Mouse (Mus musculus) ES-Bruce4 (cell line): ENCODE measurements around the gene Ptprk. TPM values are rescaled to one million over a fixed set of nuclear protein-coding genes. Genes with fewer than 3 reads are reported as not detected.

ENCODE experiments used
- H3K27ac ChIP-seq: 2 replicates; pipeline ENCODE4 v1.5.1; 2012; ENCODE audit warnings: low read length, inconsistent platforms; ENCODE audit not compliant: insufficient read depth
- H3K27me3 ChIP-seq: 2 replicates; pipeline ENCODE4 v1.6.1; 2012; ENCODE audit warnings: mild to moderate bottlenecking, low read length, inconsistent platforms; ENCODE audit not compliant: control insufficient read depth, poor library complexity, insufficient read depth, severe bottlenecking
- H3K36me3 ChIP-seq: 2 replicates; pipeline ENCODE4 v1.6.1; 2012; ENCODE audit warnings: inconsistent platforms, mild to moderate bottlenecking, low read length, moderate library complexity; ENCODE audit not compliant: control insufficient read depth, poor library complexity, insufficient read depth, severe bottlenecking
- H3K4me1 ChIP-seq: one replicate; pipeline ENCODE4 v1.8.1; 2011; ENCODE audit warnings: low read length; ENCODE audit not compliant: control insufficient read depth, insufficient read depth
- H3K4me3 ChIP-seq: 2 replicates; pipeline ENCODE4 v1.5.1; 2011; ENCODE audit warnings: low read depth, mild to moderate bottlenecking, low read length
- H3K9ac ChIP-seq: 2 replicates; pipeline ENCODE4 v1.6.1; 2012; ENCODE audit warnings: low read depth, mild to moderate bottlenecking, inconsistent platforms; ENCODE audit not compliant: poor library complexity, severe bottlenecking
- H3K9me3 ChIP-seq: replicated peaks from 2 replicates; pipeline ENCODE4 v1.6.1; 2012; ENCODE audit warnings: mild to moderate bottlenecking, low read length, inconsistent platforms; ENCODE audit not compliant: control insufficient read depth, poor library complexity, insufficient read depth, severe bottlenecking
- CTCF ChIP-seq: IDR thresholded peaks from one replicate; pipeline ENCODE4 v1.8.1; 2011; ENCODE audit warnings: low read depth, low read length
- EP300 ChIP-seq: IDR thresholded peaks from 2 replicates; pipeline ENCODE4 v1.6.1; 2011; ENCODE audit warnings: low read depth, low read length; ENCODE audit not compliant: insufficient read depth
- POLR2A ChIP-seq: IDR thresholded peaks from one replicate; pipeline ENCODE4 v1.8.1; 2011; ENCODE audit warnings: low read length; ENCODE audit not compliant: insufficient read depth
- polyA plus RNA-seq: library from polyadenylated mRNA; stranded (reverse); fragments of >200 nt; gene quantifications from 2 replicates; pipeline ENCODE4 v1.2.4, GENCODE M21; 2011; ENCODE audit warnings: low read depth; ENCODE audit not compliant: missing spikeins, insufficient read depth, insufficient read length

Gene Ptprk
- polyA plus RNA-seq, 1 experiment = 48.9 TPM

DNA sequence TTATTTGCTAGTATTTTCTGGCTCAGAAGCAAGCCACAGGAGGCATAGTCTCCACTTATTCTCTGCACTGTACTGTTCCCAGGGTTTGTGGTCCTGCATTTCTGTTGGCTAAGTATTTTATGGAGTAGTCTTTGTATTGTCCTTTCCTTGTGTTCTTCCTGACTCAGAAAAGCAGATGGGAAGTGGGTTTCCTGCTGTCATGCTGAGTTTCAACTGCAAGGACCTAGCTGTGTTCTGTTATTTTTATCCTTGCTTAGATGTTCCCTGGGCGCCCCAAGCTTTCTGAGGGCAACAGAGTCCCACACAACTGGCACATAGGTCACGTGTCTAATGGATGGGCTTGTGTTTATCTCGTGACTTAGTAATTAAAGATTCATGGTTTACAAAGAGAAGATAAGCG is 104.3 kb downstream of the Ptprk start:
- no peak overlapping the region for H3K9ac ChIP-seq
- no peaks in the 10 kb centered on the region for H3K9me3 ChIP-seq
- TF ChIP-seq EP300 (no peak), POLR2A (no peak)
- H3K27me3 ChIP-seq = no peaks in the 10 kb centered on the region
- H3K4me1 ChIP-seq = peaks cover 3% of the 10 kb centered on the region
- H3K36me3 ChIP-seq = no peaks in the 10 kb centered on the region
- H3K4me3 ChIP-seq = no peak overlapping the region
- H3K27ac ChIP-seq = no peak overlapping the region

DNA sequence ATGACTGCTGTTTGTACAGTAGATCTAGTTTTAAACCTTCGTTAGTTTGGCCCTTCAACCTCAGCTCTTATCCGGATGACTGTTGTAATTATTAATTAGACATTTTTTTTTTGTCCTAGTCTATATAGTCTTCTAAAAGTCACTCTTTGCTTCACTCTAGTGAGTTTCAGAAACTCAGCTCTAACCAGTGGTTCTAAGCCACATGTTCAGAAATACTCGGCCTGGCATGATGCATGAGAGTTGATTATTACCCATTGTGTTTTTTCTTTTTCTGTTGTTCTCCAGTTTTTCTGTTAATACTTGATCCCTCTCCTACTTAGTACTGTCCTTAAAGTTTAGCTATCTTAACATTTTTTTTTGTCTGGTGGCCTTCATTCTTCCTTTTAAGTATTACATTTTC is 107.5 kb downstream of the Ptprk start:
- H3K27me3 ChIP-seq = no peaks in the 10 kb centered on the region
- peaks cover 3% of the 10 kb centered on the region for H3K4me1 ChIP-seq
- no peaks in the 10 kb centered on the region for H3K9me3 ChIP-seq
- no peak overlapping the region for H3K4me3 ChIP-seq
- no peak for TF ChIP-seq EP300
- TF ChIP-seq CTCF = no peak
- TF ChIP-seq POLR2A = no peak
- H3K9ac ChIP-seq = no peak overlapping the region
- H3K27ac ChIP-seq = no peak overlapping the region
- no peaks in the 10 kb centered on the region for H3K36me3 ChIP-seq

DNA sequence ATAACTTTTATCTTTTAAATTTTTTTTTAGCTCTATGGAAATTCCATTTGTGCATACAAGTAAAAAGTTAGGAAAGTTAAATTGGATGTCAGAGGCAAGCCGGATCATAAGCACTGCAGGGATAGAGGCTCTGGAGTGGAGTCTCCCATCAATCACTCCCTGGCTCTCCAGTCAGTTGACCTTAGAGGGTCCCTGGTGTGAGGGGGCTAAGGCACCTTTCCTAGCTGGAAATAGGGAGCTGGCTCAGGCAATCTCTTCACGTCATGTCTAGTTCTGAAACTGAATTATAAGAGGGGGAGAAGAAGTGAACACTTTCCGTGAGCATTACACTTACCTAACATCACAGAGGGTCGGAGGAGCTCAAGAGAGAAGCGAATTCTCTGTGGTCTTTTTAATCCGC is 110.1 kb downstream of the Ptprk start:
- H3K27me3 ChIP-seq = no peaks in the 10 kb centered on the region
- H3K27ac ChIP-seq = 0 out of 2 replicates have a peak overlapping the region, but pooled peaks have one; percentile 24
- H3K4me3 ChIP-seq = no peak overlapping the region
- H3K4me1 ChIP-seq = no peaks in the 10 kb centered on the region
- TF ChIP-seq CTCF (no peak), POLR2A (no peak)
- H3K9ac ChIP-seq = no peak overlapping the region
- H3K36me3 ChIP-seq = no peaks in the 10 kb centered on the region
- no peaks in the 10 kb centered on the region for H3K9me3 ChIP-seq

DNA sequence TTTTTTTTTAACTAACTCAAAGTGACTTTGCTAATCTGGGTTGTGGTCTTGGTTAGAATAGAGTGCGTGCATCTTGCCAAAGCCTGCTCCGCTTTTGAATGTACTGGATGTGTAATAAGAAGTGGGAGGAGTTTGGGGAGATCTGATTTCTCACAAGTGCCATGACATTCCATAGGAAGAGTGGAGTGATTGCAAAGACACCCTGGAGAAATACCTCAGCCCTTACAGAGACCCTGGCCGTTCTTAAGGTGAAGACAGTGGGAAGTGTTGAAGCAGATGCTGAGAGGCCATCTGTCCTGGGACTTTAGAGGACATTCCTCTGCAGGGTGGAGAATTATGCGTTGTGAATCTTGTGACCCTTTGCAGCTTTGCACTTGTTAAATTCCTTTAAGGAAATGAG is 110.7 kb downstream of the Ptprk start:
- H3K9me3 ChIP-seq = no peaks in the 10 kb centered on the region
- H3K36me3 ChIP-seq = no peaks in the 10 kb centered on the region
- H3K9ac ChIP-seq = no peak overlapping the region
- H3K27me3 ChIP-seq = no peaks in the 10 kb centered on the region
- peak overlapping the region; percentile 7; the same call in 1 of the 2 replicates for H3K27ac ChIP-seq
- H3K4me1 ChIP-seq = no peaks in the 10 kb centered on the region
- no peak overlapping the region for H3K4me3 ChIP-seq
- TF ChIP-seq POLR2A (no peak), EP300 (peak; percentile 67; the same call in 1 of the 2 replicates)

DNA sequence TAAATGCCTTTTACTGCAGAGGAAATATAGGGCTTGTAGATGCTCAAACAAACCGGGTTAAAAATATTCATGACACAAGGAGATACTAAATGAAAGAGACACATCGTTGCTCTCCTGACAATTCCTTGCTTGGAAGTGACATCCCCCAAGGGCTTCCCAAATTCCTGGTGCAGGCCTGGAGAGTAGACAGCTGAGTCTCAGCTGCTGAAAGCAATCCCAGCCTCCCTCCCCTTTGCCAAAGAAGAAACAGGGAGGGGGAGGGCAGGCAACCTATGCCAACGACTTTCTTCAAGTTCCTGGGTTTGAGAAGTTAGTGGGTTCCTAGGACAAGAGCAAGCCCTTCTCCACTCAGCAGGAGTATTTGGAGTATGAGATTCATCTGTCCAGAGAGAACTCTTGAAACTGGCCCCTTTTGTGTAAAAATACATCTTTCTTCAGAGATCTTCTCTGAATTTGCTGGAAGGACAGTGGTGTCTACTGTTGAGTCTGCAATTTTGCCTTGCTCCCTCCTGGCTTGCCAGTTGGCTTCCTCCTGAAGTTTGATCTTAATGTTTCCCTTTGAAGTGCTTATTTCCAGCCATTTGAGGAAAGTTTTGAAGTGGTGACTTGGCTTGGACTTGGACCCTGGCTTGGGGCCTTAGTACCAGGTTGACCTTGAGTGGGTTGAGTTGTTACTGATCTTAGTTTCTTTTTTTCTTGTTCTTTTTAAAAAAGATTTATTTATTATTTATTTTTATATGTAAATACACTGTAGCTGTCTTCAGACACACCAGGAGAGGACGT is 111.6 kb downstream of the Ptprk start:
- Histone ChIP-seq H3K36me3 (no peaks in the 10 kb centered on the region), H3K4me1 (no peaks in the 10 kb centered on the region), H3K9me3 (no peaks in the 10 kb centered on the region), H3K27me3 (no peaks in the 10 kb centered on the region), H3K4me3 (no peak overlapping the region), H3K27ac (no peak overlapping the region), H3K9ac (no peak overlapping the region)
- TF ChIP-seq POLR2A = no peak
- TF ChIP-seq EP300 = no peak
- no peak for TF ChIP-seq CTCF

DNA sequence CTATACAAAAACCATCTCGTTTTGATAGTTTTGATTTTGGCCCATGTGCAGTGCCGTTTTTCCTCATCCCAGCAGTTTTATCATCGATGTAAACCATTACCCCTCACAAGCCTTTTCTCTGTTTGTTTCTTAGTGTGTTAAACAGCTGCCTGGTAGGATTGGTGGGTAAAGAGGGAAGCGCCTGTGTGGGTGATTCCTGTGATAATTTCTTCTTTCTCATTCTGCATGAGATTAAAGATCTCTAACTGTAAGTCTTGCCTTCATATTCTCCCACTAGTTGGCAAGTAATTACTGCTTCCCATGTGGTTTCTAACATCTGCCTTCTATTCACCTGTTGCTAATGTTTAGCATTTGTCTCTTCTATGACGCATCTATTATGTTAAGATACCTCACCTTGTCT is 116.8 kb downstream of the Ptprk start:
- no peaks in the 10 kb centered on the region for H3K27me3 ChIP-seq
- no peaks in the 10 kb centered on the region for H3K4me1 ChIP-seq
- no peak overlapping the region for H3K9ac ChIP-seq
- H3K4me3 ChIP-seq = no peak overlapping the region
- H3K36me3 ChIP-seq = no peaks in the 10 kb centered on the region
- no peak for TF ChIP-seq CTCF
- no peaks in the 10 kb centered on the region for H3K9me3 ChIP-seq
- H3K27ac ChIP-seq = no peak overlapping the region
